Mouse (Mus musculus) CD8-positive naive resting alpha-beta T cell, adult 2 months (primary cell): ENCODE data around the gene Ndufb10.

Source experiments
- DNase-seq, 2 experiments: peaks; one replicate each; pipeline ENCODE4 v3.0.0; 2022; ENCODE audit warnings: low read depth in 2 of 2, low spot score in 2 of 2

Ndufb10 gene

DNA sequence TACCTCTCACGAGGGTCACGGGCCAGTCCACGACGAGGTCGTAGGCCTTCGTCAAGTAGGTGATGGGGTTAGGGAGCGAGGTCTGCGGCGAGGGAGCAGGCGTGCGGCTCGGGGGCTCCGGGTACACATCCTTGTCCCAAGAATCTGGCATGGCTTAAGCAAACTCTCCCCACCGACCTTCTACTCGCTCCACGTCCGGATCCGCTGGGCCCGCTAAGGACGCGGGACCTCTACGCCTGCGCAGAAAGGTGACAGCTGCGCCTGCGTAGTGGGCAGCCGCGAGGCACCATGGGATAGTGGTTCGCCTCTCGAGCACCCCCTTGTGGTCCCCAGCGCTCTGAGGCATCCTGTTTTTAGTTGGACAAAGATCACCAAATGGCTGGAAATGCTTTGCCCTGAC lies at the start of gene Ndufb10:
Ndufb10 (minus strand) TSS at position 295 of the 400 bp plus-strand sequence.
- peak; percentile 95 to 97 for DNase-seq

DNA sequence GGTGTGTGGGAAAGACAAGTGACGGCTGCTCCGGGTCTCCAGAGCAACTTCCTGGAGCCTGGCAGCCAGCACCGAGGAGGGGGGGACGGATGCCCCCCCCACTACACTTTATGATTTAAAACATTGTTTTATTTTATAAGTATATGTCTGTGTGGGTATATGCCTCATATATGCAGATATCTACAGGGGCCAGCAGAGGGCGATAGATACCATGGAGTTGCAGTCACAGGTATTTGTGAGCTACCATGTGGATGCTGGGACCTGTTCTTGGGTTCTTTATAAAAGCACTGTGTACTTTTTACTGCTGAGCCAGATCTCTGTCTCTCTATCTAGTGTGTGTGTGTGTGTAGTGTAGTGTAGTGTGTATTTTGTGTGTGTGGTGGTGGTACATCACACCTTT lies 49.0 kb upstream of the Ndufb10 start:
- no peak for DNase-seq

DNA sequence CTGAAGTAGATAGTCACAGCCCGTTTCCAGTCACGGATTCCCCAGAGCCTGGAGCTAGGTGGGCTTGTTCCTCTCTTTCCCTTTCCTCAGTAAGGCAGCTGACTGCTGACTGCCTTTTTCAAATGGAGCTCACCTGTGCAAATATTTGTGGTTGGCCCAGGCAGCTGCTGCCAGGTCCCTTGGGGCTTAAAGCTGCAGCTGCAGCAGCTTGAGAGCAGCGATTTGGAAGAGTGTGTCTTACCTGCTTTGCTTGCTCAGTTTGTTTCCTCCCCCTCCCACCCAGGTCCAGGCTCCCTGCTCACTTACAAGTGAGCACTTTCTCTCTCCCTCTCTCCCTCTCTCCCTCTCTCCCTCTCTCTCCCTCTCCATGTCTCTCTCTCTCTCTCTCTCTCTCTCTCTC lies 44.9 kb upstream of the Ndufb10 start:
- DNase-seq = no peak

DNA sequence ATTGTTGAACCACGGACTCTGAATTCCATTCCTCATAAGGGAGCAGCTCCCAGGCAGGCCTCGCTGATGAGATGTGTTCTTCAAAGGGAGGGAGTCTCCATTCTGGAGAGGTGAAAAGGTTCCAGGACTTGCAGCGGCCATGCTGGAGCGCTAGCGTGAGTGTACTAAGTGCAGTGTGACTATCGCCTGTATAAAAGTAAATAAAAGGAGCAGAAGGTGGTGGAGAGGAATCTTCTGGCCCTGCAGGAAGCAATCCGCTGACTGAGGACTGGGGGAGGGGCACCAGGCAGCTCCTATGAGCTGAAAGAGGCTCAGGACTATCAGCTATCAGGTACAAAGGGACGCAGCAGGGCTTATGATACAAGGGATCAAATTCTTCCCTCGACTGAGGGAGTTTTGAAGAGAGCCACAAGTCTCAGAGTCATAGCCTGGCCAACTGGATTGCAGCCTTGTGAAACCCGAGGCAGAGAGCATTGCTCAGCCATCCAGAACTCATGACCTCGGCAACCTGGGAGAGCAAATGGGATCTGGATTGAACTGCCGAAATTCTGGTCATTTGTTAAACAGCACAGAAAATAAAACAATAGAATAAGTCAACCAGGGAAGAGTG lies 42.1 kb upstream of the Ndufb10 start:
- no peak for DNase-seq

DNA sequence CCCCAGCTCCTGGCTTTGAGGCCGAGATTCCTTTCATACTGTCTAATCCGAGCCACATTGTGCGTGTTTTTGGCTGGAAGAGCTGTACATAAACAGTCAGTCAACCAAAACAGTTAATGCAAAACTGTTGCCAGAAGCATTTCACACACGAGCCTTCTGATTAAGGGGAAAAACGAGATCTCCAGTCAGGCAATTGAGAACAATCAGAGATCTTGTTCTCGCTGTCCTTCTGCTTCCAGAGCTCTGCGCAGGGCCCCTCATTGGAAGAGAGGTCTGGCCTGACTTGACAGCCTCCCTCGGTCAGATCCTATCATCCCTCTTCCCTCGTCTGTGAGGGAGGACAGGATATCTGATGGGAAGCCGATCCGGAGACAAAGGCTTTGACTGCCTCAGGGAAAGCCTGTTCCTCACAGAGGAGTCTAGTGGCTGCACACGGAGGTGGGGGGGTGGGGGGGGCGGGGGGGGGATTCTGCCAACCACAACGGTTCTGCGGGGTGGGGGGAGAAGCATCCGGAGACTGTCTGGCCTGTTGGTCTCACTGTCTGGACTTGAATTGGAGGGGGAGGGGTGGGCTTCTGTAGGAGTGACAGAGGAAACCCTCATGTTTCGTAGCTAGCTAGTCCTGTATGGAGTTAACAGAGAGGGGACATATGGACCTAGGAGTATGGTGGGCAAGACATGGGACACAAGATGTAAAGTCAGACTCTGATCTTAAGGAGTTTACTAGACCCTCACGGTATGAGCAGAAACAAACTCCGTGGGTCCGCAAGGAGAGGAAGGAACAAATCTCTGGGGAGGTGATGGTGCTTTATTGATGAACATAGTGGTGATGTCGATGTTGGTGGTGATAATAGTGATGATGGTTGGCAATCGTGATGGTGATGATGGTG lies 41.0 kb upstream of the Ndufb10 start:
- no peak for DNase-seq

DNA sequence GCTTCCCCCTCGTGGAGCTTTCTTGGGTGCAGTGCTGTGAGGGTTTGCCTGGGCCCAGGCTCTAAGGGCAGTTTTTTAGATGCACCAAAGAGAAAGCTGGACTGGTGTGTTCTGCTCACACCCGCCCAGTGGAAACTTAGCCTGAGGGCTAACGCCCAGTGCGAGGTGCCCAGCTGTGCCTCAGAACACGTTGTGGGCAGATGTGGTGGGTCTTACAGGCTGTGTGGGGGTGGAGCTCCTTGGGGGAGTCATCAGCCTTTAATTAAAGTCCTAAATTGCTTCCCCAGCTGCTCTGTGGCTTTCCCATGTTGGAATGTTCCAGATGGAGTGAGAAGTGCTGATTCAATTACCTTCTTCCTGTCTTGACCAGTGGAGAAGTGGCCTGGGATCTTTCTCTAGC lies 36.8 kb upstream of the Ndufb10 start:
- no peak for DNase-seq

DNA sequence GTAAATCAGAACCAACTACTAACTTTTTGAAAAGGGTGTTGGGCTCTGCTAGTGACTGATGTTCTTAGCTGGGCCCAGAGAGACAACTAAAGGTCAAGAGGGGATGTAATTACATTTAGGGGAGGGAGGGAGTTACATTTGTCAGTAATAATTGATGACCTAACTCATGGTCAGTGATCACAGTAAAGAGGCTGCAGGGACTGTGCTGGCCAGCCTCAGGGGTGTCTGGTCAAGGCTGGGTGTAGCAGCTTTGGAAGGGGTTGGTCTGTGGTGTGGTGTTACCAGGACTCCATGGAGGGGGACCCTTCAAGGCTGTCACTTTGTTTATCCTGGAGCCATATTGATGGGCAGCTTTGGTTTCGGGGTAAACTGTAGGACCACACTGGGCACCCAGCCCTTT lies 33.1 kb upstream of the Ndufb10 start:
- DNase-seq = no peak

DNA sequence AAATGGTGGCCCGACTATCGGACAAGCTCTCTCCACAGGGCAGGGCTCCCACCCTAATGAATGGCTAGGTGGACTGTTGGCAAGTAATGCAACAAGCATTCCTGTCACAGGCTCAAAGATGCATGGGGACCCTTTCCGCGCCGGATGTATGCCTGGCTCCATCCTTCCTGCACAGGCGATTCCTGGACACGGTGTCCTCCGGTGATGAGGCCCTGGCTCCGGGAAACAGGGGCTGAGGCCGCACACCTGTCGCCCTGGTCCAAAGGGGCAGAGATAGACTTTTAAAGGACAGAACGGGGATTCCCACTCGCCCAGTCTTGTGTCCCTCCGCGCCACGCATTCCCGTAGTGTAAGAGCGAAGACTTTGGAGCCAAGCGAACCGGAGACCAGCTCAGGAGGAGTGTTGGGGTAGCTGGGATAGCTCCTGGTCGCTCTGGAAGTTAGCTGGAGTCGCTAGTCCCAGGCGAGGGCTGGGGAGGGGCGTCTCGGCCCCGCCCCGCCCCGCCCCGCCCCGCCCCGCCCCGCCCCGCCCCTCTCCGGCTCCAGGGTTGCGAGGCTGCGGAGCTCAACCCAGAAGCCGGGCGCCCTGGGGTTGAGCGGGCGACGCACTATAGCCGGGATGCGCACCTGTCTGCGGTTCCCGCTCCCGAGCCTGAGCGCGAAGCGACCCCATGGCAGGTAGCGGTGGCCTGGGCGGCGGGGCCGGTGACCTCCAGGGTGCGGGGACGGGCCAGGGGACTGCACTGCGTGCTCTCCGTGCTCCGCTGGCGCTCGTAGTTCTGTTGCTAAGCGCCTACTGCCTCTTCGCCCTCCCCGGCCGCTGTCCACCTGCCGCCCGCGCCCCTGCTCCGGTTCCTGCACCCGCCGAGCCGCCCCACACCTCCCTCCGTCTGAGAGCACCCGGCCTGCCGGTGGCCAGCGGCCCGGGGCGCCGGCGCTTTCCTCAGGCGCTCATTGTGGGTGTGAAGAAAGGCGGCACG lies 28.4 kb upstream of the Ndufb10 start, which contains the start of gene Hs3st6:
Hs3st6 (plus strand) TSS at position 574 of the 980 bp plus-strand sequence.
- DNase-seq = no peak

DNA sequence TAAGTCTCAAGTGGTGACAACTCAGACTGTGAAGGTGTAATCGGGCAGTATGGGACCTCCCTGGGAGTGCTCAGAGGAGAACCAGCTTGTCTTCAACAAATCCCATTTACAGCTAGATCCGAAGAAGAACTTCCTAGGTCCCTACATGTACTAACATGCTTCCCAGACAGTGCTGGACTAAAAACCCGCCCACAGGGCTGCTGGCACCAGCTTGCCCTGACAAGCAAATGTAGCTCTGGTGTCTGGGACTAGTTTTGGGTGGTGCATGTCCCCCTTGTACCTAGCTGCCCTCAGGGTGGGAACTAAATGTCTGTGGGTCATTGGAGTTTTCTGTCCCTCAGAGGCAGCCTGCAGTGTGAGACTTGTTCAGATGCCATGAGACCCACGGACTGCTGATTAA lies 27.2 kb upstream of the Ndufb10 start:
- DNase-seq = no peak

DNA sequence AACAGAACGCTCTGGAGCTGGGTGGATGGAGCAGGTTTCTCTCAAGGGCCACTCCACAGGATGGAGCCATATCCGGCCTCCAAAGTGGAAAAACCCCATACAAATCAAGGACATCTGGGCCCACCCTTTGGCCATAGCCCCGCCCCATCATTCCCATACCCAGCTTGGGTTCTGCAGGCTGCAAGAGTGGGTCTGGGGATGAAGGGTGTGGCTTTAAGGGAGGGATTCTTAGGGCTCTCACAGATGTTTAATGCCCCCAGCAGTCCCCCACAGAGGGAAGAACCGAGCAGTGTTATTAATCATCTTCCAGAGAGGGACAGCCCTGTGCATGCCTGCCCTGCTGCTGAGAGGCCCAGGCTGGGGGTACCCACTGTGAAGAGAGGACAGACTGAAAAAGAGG lies 22.7 kb upstream of the Ndufb10 start:
- no peak for DNase-seq

DNA sequence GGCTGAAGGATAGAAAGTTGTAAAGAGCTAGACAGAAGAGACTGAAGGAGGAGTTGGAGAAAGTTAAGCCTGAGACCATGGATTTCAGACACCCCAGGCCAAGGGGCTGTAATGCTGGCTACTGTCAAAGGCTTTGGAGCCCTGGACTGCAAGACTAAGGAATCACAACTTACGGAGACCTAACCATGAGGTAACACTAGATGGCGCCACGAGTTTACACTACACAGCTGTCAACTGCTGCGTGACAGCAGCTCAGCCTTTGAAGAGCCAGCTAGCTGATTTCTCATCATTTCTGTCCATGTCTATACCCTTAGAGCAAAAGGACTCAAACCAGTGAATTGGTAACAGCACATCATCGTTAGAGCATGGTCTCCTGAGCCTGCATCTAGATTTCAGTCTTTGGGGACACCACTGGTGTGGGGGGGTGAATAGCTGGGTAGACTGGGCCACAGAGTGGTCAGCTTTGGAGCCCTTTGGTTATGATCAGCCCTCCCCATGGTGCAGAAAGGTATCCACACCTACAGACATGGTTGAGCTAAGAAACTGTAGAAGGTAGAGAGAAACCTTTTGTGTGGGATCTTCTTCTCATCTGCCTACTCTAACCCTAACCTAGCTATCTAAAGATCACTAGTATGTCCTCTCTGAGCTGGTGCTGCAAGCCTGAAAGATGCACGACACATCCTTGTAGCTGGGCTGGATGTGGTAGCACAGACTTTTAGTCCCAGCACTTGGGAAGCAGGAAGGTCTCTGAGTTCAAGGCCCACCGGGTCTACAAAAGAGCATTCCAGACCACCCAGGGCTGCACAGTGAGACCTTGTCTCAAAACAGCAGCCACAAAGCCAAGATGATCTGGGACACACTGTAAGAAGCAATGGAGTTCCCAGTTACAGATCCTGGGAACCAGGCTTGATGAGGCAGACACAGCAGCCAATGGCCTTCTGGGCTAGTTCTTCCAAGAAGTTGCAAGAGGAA lies 21.5 kb upstream of the Ndufb10 start:
- DNase-seq = peak; percentile 73 to 85

DNA sequence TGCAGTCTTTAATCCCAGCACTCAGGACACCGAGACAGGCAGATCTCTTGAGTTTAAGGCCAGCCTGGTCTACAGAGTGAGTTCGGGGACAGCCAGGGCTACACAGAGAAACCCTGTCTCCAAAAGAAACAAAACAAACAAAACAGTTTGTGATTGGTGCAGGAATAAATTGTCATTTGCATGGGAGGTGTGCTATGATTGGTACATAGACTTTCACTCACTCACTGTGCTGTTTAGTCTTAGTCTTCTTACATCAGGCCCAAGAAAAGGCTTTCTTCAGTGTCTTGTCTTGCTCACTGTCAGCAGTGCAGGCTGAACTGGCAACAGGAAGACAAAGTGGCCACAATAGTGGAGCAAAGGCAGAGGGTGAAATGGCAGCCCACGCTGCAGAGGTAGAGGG lies 20.1 kb upstream of the Ndufb10 start:
- DNase-seq = no peak

DNA sequence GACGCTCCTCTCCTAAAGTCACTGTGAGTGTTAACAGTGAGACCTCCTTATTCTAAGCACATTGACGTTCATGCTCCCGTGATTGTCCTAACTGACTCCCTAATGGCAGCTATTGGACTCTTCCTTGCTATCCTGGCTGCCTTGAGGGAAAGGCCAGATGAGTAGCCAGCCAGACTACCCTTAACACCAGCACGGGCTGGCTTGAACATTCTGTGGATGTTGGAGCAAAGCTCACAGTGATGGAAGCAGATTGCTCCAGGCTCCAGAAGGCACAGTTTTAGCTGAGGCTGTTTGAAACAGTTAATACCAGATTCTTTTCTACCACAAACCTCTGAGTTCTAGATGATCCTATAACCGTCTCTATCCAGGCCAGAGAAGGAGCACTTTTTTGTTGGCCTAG lies 19.6 kb upstream of the Ndufb10 start:
- DNase-seq = no peak

DNA sequence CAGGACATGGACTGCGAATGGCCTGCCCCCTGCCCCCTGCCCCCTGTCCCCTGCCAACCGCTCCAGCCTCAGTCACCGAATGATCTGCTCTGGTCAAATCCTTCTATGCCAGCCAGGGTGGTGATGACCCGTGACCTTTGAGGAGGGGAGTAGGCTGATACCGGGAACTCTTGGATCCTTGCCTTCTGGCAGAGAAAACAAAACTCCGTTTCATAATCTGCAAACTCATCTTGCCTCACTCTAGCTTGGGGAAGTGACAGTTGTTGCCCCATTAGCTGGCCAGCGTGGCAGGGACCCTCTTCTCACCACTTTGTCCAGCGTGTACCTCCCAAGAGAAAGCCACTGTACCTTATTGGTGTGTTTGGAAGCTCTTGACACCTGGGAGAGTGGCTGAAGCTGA lies 18.0 kb upstream of the Ndufb10 start:
- DNase-seq = no peak

DNA sequence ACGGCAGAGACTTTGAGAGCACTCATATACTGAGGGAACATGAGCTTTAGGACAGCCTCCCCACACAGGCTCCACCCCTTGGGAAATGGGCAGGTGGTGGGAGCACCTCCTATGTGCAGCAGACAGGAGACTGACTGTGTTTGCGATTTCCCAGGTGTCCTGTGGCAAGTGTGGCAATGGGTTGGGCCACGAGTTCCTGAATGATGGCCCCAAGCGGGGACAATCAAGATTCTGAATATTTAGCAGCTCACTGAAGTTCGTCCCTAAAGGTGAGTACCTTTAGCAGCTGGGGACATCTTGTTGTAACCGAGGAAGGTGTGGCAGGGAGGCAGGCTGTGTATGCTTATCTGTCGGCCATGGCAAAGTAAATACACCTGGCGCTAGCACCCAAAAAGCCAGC lies 15.6 kb upstream of the Ndufb10 start:
- DNase-seq = no peak

DNA sequence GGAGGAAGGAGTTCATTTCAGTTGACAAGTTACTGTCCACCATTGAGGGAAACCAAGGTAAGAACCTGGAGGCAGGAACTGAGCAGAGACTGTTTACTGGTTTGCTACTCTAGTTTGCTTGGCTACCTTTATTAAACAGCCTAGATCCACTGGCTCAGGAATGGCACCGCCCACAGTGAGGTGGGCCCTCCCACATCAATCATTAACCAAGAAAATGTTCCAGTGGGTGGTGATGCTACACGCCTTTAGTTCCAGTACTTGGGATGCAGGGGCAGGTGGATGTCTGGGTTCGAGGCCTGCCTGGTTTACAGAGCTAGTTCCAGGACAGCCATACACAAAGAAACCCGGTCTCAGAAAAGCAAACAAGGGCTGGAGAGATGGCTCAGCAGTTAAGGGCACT lies 14.0 kb upstream of the Ndufb10 start:
- DNase-seq = no peak

DNA sequence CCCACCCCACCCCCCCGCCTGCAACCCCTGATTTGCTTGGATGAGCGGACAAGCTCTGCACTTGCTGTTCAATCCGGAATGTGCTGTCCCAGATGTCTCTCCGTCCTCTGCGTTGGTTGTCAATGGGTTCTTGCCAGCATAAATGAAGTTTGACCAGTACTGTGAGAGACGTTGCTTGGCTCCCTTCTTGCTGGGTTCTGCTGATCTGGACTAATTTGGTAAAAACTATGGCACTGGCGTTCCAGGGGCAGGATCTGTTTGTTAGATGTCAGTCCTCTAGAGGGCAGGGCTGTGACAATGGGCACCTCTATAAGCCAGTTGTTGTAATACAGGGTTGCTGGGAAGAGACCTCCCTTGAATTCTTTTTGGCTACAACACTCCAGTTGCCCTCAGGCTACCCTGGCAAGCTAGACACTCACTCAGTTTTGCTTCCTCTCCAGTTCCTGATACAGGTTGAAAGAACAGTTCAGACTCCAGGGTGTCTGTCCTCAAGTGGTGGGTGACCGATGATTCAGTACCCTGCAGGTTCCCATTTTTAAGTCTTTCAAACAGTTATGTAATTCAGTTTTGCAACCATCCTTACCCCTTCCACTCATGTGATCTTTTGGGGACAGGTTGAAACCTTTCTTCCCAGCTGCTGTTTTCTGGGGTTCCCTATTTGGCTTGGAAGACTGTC lies 13.0 kb upstream of the Ndufb10 start:
- DNase-seq = no peak

DNA sequence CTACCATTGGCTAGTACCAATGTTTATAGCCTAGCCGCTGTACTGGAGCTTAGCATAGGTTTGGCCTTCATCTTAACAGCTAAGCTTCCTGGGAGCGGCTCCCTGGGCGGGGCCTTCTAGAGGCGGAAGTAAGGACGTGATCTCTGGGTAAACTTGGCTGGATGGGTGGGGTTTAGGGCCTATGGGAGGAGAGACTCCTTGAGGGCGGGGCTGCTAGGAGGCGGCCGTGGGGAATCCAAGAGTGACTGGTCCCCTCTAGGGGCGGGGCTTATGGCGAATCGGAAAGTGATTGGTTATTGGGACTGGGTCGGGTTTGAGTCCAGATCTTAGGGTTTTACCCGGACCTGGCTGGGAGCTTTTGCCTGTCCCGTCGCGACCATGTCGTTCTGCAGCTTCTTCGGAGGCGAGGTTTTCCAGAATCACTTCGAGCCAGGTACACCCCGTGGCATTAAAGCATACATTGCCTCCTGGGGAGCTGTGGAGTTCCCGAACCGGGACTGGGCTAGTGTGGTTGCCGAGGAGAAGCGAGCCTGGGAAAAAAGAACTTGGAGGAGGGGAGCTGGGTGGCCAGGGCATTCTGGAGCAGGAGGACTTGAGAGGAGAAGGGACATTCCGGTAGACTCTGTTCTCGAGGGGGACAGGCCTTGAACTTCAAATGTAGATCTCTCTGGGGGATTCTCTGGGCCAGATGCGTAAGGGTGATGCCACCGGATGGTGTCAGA lies 12.2 kb upstream of the Ndufb10 start, which contains the start of gene Msrb1:
Msrb1 (plus strand) TSS at position 313 of the 722 bp plus-strand sequence.
- peak; percentile 85 to 90 for DNase-seq

DNA sequence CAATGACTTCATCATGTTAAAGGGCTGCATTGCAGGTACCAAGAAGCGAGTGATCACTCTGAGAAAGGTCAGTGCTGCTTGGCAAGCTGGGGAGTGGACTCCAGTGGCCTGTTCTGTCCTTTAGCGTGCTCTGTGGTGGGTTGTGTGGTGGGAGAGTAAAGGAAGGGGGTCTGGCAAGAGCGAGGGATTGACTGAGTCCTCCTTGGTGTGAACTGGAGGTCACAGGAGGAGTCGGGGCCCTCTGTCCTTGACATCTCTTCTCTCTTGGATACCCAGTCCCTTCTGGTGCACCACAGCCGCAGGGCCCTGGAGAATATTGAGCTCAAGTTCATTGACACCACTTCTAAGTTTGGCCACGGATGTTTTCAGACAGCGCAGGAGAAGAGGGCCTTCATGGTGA lies 11.2 kb upstream of the Ndufb10 start:
- no peak for DNase-seq
